Mouse (Mus musculus) cortical plate, adult 2 months (tissue): ENCODE data around the gene Rnf181. TPM values are rescaled to one million over a fixed set of nuclear protein-coding genes. Genes with fewer than 3 reads are reported as not detected.

Source experiments
- H3K27ac ChIP-seq: fragments of 200-500 bp; 2 replicates; pipeline ENCODE4 v1.5.1; 2012; ENCODE audit warnings: low read length, control low read depth, inconsistent platforms; ENCODE audit not compliant: insufficient read depth
- H3K4me1 ChIP-seq: fragments of 200-500 bp; 2 replicates; pipeline ENCODE4 v1.6.1; 2011; ENCODE audit warnings: low read length; ENCODE audit not compliant: control insufficient read depth, insufficient read depth
- H3K4me3 ChIP-seq: fragments of 200-500 bp; 2 replicates; pipeline ENCODE4 v1.5.1; 2011; ENCODE audit warnings: mild to moderate bottlenecking, low read length, control low read depth; ENCODE audit not compliant: insufficient read depth
- CTCF ChIP-seq: fragments of 200-500 bp; IDR thresholded peaks from 2 replicates; pipeline ENCODE4 v1.5.1; 2011; ENCODE audit warnings: mild to moderate bottlenecking, control low read depth, low read length; ENCODE audit not compliant: insufficient read depth; ENCODE audit errors: extremely low read depth
- POLR2A ChIP-seq: fragments of 200-500 bp; IDR thresholded peaks from 2 replicates; pipeline ENCODE4 v1.6.1; 2011; ENCODE audit warnings: mild to moderate bottlenecking, low read length, control low read depth; ENCODE audit not compliant: insufficient read depth; ENCODE audit errors: extremely low read depth
- polyA plus RNA-seq: library from polyadenylated mRNA; depleted of rRNA; stranded (reverse); fragments of >200 nt; gene quantifications from 2 replicates; pipeline ENCODE4 v1.2.3, GENCODE M21; 2012

Rnf181 gene
- polyA plus RNA-seq, 1 experiment = 83.5 TPM

DNA sequence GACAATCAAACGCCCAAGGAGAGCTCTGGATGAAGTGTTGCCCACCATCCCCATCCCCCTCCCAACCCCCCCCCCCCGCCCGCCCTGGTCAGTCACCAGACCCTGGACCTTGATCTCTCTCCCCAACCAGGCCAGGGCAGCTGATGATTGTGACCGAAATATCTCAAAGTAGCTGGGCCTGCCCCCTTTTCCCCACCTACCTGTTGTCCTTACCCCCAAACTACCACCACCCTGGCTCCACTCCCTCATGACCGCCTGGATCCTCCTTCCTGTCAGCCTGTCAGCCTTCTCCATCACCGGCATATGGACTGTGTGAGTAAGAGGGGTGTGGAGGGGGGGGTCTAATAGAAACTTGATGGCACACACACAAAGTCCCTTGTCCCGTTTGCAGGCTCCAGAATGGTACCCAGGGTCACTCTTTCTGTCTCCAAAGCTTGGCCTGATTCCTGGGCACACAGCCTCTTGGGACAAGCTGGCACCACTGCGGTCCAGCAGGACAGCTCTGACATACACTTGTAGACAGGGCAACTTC is 10.7 kb downstream of the Rnf181 start:
- TF ChIP-seq CTCF (no peak), POLR2A (0 out of 2 replicates have a peak, but pooled peaks have one; percentile 6)
- peak overlapping the region; percentile 69 for H3K4me3 ChIP-seq
- H3K4me1 ChIP-seq = peaks cover 7% of the 10 kb centered on the region
- H3K27ac ChIP-seq = peak overlapping the region; percentile 89

DNA sequence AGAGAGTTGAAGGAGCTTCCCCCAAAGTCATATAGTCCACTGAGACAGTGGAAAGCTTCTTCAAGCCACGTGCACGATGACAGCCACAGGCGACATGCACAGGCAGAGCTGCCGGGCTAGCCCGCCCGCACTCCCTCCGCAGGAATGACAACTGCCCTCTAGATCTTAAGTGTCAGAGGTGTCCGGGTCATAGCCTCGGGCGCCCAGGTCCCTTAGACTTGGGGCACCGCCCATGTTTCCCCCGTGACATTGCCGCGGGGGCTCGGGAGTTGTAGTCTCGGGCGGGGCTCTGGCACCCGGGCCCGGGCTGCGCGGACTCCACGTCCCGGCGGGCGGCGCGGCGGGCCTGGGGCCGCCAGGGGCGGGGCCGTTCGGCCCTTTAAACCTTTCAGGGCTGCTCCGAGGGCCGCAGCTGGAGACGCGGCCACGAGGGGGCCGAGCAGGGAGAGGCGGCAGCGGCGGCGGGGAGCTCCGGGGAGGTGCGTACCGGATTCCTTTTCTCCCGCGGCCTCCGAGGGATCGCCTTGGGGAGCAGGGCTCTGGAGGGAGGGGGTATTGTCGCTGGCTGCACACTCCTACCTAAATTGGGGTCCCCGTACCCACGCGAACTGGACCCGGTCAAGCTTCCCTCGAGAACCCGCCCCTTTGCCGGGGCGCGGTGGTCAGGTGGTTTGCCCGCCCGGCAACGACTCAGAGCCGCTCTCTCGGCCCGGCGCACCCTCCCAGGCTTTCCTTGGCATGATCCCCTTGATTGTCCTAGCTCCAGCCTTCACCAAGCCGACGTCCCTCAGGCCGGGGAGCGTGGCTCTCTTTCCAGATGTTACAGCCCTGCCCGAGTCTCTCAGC is 11.5 kb downstream of the Rnf181 start, which contains the start of gene Tmem150a:
Tmem150a (plus strand) TSS at position 382 of the 846 bp plus-strand sequence.
- TF ChIP-seq CTCF (no peak), POLR2A (no peak)

DNA sequence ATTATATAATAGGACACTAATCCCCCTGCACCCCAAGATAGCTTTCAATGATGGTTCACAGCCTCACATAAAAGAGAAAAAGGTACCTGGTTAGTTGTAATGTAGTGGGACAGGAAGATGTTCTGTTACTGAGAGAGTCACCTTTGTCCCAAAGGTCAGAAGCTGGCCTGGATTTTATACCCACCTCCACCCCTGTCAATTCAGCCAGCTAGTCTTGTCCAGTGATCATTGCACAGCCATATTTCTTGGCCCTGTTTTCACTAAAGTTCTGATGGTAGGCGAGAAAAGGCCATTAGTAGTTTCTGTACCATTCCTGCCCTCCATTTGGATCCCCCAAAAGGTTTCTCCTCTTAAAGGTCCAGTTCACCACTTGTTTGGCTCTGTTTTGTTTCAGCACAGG is 12.7 kb downstream of the Rnf181 start:
- TF ChIP-seq POLR2A (no peak), CTCF (no peak)
- Histone ChIP-seq H3K27ac (no peak overlapping the region), H3K4me3 (no peak overlapping the region), H3K4me1 (peaks cover 9% of the 10 kb centered on the region)

More for the DNA sequence above, 11.5 kb downstream of the Rnf181 start, which contains the start of gene Tmem150a:
- H3K27ac ChIP-seq = peak within 1 kb of the TSS; percentile 89
- H3K4me3 ChIP-seq = peak within 1 kb of the TSS; percentile 69
- peaks cover 9% of the 10 kb centered on the region for H3K4me1 ChIP-seq

DNA sequence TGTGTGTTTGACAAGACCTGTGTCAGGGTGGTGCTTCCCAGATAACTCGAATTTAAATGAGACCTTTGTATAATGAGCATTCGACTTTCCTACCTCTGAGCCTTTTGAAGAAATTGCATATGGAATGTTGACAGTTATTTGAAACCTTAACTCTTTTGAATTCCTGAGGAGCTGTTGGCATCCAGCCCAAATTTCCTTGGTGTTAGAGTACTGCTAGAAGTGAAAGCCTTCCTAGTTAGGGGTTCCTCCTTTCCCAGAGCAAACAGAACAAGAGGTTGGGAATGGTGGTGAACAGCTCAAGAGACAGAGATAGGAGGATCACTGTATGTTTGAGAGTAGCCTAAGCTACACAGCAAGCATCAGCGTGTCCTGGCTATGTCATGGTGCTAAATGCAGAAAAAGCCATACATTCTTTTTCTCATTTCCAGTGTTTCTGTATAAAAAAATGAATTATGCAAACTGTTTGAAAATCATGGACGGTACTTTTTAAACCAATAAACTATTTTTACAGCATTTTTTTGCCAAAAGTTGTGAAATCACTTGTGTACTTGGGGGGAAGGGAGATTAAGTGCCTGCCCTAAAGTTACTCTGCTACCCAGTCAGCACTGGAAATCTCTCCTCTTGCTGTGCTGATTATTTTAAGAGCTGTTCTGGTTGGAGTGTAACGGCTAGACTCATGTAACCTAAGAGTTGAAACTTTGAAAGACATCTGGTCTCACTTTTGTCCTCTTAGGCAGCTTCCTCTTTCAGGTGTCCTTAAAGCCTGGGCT is 13.9 kb downstream of the Rnf181 start:
- TF ChIP-seq POLR2A (no peak), CTCF (no peak)
- peaks cover 16% of the 10 kb centered on the region for H3K4me1 ChIP-seq
- no peak overlapping the region for H3K4me3 ChIP-seq
- H3K27ac ChIP-seq = no peak overlapping the region

DNA sequence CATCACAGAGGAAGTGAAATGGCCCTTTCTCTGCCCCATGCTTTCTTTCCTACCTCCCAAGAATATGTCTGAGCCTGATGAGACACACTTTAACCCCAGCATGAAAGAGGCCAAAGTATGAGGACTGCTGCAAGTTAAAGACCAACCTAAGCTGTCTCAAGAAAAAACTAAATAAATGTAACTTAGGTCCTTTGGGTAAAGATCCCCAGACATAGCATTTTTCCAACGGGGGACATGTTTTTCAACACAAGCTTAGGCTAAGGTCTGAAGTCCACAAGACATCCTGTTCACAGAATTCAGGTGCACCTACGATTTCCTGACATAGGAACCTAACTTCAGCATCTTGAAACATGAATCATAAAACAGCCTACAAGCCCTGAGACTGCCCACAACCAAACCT is 16.5 kb downstream of the Rnf181 start:
- Histone ChIP-seq H3K27ac (no peak overlapping the region), H3K4me1 (peaks cover 13% of the 10 kb centered on the region), H3K4me3 (no peak overlapping the region)
- TF ChIP-seq CTCF = no peak
- no peak for TF ChIP-seq POLR2A

DNA sequence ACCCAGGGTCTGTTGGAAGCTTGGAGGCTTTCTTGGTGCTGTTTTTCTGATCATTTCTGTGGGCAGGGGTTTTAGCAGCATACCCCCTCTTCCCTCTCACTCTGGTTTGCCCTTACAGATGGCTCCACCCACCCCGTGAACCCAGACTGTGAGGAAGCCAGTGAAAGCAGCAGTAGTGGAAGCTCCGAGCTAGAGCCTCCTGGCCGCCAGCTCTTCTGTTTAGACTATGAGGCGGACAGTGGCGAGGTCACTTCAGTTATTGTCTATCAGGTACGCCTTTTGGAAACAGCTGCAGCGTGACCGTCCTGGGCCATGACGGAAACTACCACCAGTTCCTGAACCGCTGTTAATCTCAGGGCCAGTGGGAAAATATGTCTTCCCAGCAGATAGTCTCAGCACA is 18.3 kb downstream of the Rnf181 start:
- H3K27ac ChIP-seq = no peak overlapping the region; the same call in 1 of the 2 replicates
- TF ChIP-seq CTCF (no peak), POLR2A (no peak)
- H3K4me3 ChIP-seq = peak overlapping the region; percentile 63; the same call in 1 of the 2 replicates
- peaks cover 15% of the 10 kb centered on the region for H3K4me1 ChIP-seq

DNA sequence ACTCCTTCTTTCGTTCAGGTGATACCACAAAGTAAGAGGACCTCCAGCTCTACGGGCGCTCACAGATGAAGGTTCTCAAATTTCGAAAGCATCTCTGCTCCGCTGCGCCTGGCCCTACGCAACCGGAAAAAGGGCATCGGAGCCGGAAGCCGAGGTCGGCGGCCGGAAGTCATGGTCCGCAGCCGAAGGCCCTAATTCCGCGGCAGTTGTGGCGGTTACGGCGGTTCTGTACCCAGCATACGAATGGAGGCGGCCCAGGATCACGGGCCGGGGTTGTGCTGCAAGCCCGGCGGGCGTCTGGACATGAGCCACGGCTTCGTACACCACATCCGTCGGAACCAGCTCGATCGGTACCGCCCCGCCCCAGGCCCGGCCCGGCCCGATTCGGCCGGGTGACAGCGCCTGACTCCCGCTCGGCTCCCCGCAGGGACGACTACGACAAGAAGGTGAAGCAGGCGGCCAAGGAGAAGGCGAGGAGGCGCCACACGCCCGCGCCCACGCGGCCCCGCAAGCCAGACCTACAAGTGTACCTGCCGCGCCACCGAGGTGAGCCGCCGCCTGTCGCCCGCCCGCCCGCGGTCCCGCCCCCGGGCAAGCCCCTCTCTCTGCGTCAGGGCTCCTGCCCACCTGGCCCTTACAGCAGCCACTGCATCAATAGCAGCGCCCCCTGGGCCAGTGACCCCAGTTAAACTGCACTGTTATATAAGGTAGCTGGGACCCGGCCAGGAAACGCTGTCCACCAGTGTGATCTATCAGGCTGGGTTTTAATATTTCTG is 19.4 kb downstream of the Rnf181 start, which contains the start of gene 0610030E20Rik:
0610030E20Rik (plus strand) TSS at position 152 of the 776 bp plus-strand sequence.
- peak within 1 kb of the TSS; percentile 63 for H3K4me3 ChIP-seq

DNA sequence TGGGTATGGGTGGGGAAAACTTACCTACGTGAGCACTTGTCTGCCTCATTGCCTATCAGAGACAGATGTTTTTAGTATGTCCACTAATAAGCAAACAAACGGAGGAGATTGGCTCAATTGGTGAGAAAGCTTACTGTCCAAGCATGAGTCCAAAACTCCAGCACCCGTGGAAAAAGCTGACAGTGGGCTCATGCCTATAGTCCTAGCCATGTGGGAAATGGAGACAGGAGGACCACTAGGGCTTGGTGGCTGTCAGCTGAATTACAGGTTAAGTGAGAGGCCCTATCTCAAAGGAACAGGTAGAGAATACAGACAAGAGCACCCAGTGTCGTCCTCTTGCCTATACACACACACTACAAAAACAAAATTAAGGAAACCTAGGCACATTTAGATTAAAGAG is 20.5 kb downstream of the Rnf181 start:
- H3K27ac ChIP-seq = no peak overlapping the region
- TF ChIP-seq POLR2A = no peak
- TF ChIP-seq CTCF = no peak
- H3K4me1 ChIP-seq = peaks cover 11% of the 10 kb centered on the region
- no peak overlapping the region; the same call in 1 of the 2 replicates for H3K4me3 ChIP-seq

More for the DNA sequence above, 19.4 kb downstream of the Rnf181 start, which contains the start of gene 0610030E20Rik:
- Histone ChIP-seq H3K27ac (peak within 1 kb of the TSS; percentile 96), H3K4me1 (peaks cover 11% of the 10 kb centered on the region)
- TF ChIP-seq CTCF (no peak), POLR2A (peak; percentile 69; the same call in 1 of the 2 replicates)
